Mouse (Mus musculus) kidney, adult 2 months (tissue): ENCODE data around the gene Prss12.
A peak's percentile ranks its signal among the peaks of the same experiment; 100 is the strongest.

ENCODE experiments used
- CTCF ChIP-seq: fragments of 200-500 bp; conservative IDR thresholded peaks from 2 replicates; pipeline ENCODE4 v1.5.1; 2011; ENCODE audit warnings: low read depth, mild to moderate bottlenecking, control low read depth, low read length, moderate library complexity, mixed read lengths; ENCODE audit not compliant: insufficient read depth, insufficient read length
- POLR2A ChIP-seq: fragments of 200-500 bp; IDR thresholded peaks from one replicate; pipeline ENCODE4 v1.6.1; 2011; ENCODE audit warnings: low read depth, low read length, control low read depth

- TF ChIP-seq POLR2A (no peak), CTCF (0 out of 2 replicates have a peak, but pooled peaks have one; percentile 10)
Observed at GRCm38 (mm10) chr3:123515600-123516359, 69.1 kb downstream of the Prss12 start.
